Mouse (Mus musculus) liver, embryonic 12.5 days (tissue): Measurements from ENCODE around the gene Batf3. TPM values are rescaled to one million over a fixed set of nuclear protein-coding genes. Genes with fewer than 3 reads are reported as not detected.

Source experiments
- ATAC-seq: fragments of 200-750 bp; cut with Nextera tagmentation; 2 replicates; pipeline ENCODE4 v1.8.0; 2017; ENCODE audit warnings: moderate number of reproducible peaks, mild to moderate bottlenecking, moderate library complexity
- H3K27ac ChIP-seq: fragments of 300-500 bp; sonication (generic); 2 replicates; pipeline ENCODE4 v1.5.1; 2016; ENCODE audit warnings: mild to moderate bottlenecking
- H3K27me3 ChIP-seq: fragments of 300-500 bp; sonication (generic); replicated peaks from 2 replicates; pipeline ENCODE4 v1.6.1; 2016; ENCODE audit warnings: mild to moderate bottlenecking, moderate library complexity
- H3K36me3 ChIP-seq: fragments of 300-500 bp; sonication (generic); 2 replicates; pipeline ENCODE4 v1.6.1; 2016; ENCODE audit warnings: mild to moderate bottlenecking, moderate library complexity
- H3K4me1 ChIP-seq: fragments of 300-500 bp; sonication (generic); 2 replicates; pipeline ENCODE4 v1.6.1; 2016
- H3K4me2 ChIP-seq: fragments of 300-500 bp; sonication (generic); 2 replicates; pipeline ENCODE4 v1.6.1; 2016; ENCODE audit warnings: mild to moderate bottlenecking, moderate library complexity
- H3K4me3 ChIP-seq: fragments of 300-500 bp; sonication (generic); 2 replicates; pipeline ENCODE4 v1.5.1; 2016; ENCODE audit warnings: mild to moderate bottlenecking, moderate library complexity
- H3K9ac ChIP-seq: fragments of 300-500 bp; sonication (generic); 2 replicates; pipeline ENCODE4 v1.6.1; 2016; ENCODE audit warnings: mild to moderate bottlenecking, moderate library complexity
- H3K9me3 ChIP-seq: fragments of 300-500 bp; sonication (generic); replicated peaks from 2 replicates; pipeline ENCODE4 v1.6.1; 2016; ENCODE audit warnings: mild to moderate bottlenecking, moderate library complexity
- WGBS: fragments of 180-500 bp; shearing (Covaris S2); methylation state at CpG from one replicate; pipeline ENCODE4 v1.1.7; 2016; ENCODE audit not compliant: insufficient replicate concordance; 5-methylcytosine and 5-hydroxymethylcytosine counted together
- polyA plus RNA-seq: library from polyadenylated mRNA; unstranded; fragments of >200 nt; fragmentation: Nextera tagmentation; extraction: Ambion mirVana; gene quantifications from 2 replicates; pipeline ENCODE4 v1.2.1, GENCODE M21; 2016

Gene Batf3
- polyA plus RNA-seq, 1 experiment from 2014 or later = 3.7 TPM

GRCm38 (mm10) chr1:191089355-191089754, 8.3 kb upstream of the Batf3 start:
- Histone ChIP-seq H3K27me3 (peaks cover 9% of the 10 kb centered on the region), H3K4me3 (no peak overlapping the region), H3K9me3 (no peaks in the 10 kb centered on the region), H3K36me3 (peaks cover 22% of the 10 kb centered on the region), H3K27ac (no peak overlapping the region), H3K9ac (no peak overlapping the region), H3K4me1 (peaks cover 38% of the 10 kb centered on the region), H3K4me2 (no peak overlapping the region)
- no peak for ATAC-seq
- 29% methylated on average over 6 of the region's 6 CpGs for WGBS

DNA sequence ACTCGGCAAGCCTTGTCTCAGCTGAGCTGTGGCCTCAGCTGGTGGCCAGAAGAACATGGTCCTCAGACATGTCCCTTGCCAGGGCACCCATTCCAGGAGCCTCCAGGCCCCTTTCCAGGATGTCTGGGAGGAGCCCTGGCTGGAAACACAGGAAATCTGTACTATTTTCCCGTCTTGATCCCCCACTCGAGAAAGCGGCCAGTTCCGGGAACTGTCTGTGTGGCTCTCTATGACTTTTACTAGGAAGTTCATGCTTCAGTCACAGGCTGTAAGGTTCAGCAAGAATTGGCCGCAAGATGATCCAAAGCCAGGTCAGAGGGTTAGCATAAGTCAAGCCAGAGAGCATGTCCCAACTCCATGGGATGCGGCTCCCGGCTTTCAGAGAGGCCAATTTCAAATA, 5.6 kb upstream of the Batf3 start:
- H3K4me1 ChIP-seq = peaks cover 24% of the 10 kb centered on the region
- no peaks in the 10 kb centered on the region for H3K36me3 ChIP-seq
- no peak overlapping the region for H3K4me3 ChIP-seq
- no peak overlapping the region for H3K27ac ChIP-seq
- 64% methylated on average over 8 of the region's 8 CpGs for WGBS
- no peaks in the 10 kb centered on the region for H3K9me3 ChIP-seq
- no peak overlapping the region for H3K9ac ChIP-seq
- H3K4me2 ChIP-seq = no peak overlapping the region
- H3K27me3 ChIP-seq = peaks cover 31% of the 10 kb centered on the region
- ATAC-seq = no peak

GRCm38 (mm10) chr1:191093578-191093977, 4.1 kb upstream of the Batf3 start:
- Histone ChIP-seq H3K4me1 (peaks cover 18% of the 10 kb centered on the region), H3K4me3 (no peak overlapping the region), H3K36me3 (no peaks in the 10 kb centered on the region), H3K9ac (no peak overlapping the region), H3K4me2 (no peak overlapping the region), H3K27ac (no peak overlapping the region), H3K27me3 (peaks cover 46% of the 10 kb centered on the region), H3K9me3 (no peaks in the 10 kb centered on the region)
- ATAC-seq = no peak
- 62% methylated on average over 5 of the region's 5 CpGs for WGBS

- Histone ChIP-seq H3K9ac (no peak overlapping the region), H3K4me3 (no peak overlapping the region), H3K4me1 (peaks cover 12% of the 10 kb centered on the region), H3K27ac (no peak overlapping the region), H3K36me3 (no peaks in the 10 kb centered on the region), H3K9me3 (no peaks in the 10 kb centered on the region), H3K27me3 (peaks cover 61% of the 10 kb centered on the region), H3K4me2 (no peak overlapping the region)
- ATAC-seq = no peak
- WGBS = 51% methylated on average over 9 of the region's 9 CpGs
These were observed 2.6 kb upstream of the Batf3 start for GRCm38 (mm10) chr1:191095019-191095418.

DNA sequence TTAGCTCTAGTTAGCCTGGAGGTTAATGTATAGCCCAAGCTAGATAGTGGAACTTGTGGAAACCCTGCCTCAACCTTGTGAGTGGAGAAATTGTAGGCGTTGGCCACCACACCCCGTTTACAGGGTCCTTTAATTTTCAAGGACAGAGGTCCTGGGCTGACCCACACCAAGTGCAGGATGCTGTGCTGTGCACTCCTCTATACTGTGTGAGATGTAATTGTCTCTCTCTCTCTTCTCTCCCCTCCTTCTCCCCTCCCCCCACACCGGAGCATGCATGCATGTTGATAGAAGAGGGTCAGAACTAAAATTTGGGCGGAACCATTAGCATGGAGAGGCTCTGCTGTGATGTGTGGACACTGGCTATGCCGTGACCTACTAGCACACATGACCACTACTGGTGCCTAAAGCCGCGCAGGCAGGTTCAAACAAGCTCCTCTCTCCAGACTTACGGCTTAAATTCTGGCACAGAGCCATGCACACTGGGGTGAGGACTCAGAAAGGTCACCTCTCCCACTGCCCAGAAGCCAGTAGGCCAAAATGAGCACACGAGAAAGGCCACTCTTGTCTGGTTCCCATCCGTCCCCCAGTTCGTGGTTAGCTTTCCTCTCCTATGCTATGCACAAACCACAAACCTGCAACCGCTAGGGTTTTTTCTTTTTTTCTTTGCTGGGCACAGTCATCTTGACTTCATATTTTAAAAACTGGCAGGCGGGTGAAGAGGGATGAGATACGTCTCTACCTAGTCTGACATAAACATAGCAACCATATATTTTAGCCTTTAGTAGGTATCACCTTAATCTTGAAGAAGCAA, 571 bp upstream of the Batf3 start:
- 32% methylated on average over 14 of the region's 14 CpGs for WGBS
- no peak overlapping the region for H3K9ac ChIP-seq
- no peak overlapping the region for H3K27ac ChIP-seq
- peak overlapping the region; percentile 51 for H3K4me3 ChIP-seq
- H3K4me2 ChIP-seq = peak overlapping the region; percentile 72
- peaks cover 12% of the 10 kb centered on the region for H3K4me1 ChIP-seq
- H3K27me3 ChIP-seq = peaks cover 76% of the 10 kb centered on the region
- no peaks in the 10 kb centered on the region for H3K36me3 ChIP-seq
- no peak for ATAC-seq
- H3K9me3 ChIP-seq = no peaks in the 10 kb centered on the region

GRCm38 (mm10) chr1:191099114-191099513, 1.5 kb downstream of the Batf3 start:
- peak overlapping the region; percentile 51; the same call in 1 of the 2 replicates for H3K4me3 ChIP-seq
- peaks cover 12% of the 10 kb centered on the region for H3K4me1 ChIP-seq
- H3K27me3 ChIP-seq = peaks cover 73% of the 10 kb centered on the region
- no peak overlapping the region for H3K27ac ChIP-seq
- H3K4me2 ChIP-seq = peak overlapping the region; percentile 72; the same call in 1 of the 2 replicates
- WGBS = 38% methylated on average over 5 of the region's 5 CpGs
- ATAC-seq = no peak
- no peaks in the 10 kb centered on the region for H3K9me3 ChIP-seq
- no peaks in the 10 kb centered on the region for H3K36me3 ChIP-seq
- no peak overlapping the region for H3K9ac ChIP-seq

- 64% methylated on average over 5 of the region's 5 CpGs for WGBS
- Histone ChIP-seq H3K36me3 (no peaks in the 10 kb centered on the region), H3K4me1 (peaks cover 12% of the 10 kb centered on the region), H3K9ac (no peak overlapping the region), H3K9me3 (no peaks in the 10 kb centered on the region), H3K27ac (no peak overlapping the region), H3K27me3 (peaks cover 72% of the 10 kb centered on the region), H3K4me3 (no peak overlapping the region), H3K4me2 (no peak overlapping the region)
- ATAC-seq = no peak
These were observed 2.2 kb downstream of the Batf3 start for GRCm38 (mm10) chr1:191099772-191100291.

GRCm38 (mm10) chr1:191102730-191103370, 5.2 kb downstream of the Batf3 start:
- Histone ChIP-seq H3K9ac (no peak overlapping the region), H3K4me2 (no peak overlapping the region), H3K27ac (no peak overlapping the region), H3K36me3 (no peaks in the 10 kb centered on the region), H3K4me3 (no peak overlapping the region), H3K9me3 (no peaks in the 10 kb centered on the region), H3K4me1 (peaks cover 10% of the 10 kb centered on the region), H3K27me3 (peaks cover 64% of the 10 kb centered on the region)
- no peak for ATAC-seq
- 69% methylated on average over 15 of the region's 15 CpGs for WGBS

GRCm38 (mm10) chr1:191105246-191105645, 7.6 kb downstream of the Batf3 start:
- 68% methylated on average over 9 of the region's 9 CpGs for WGBS
- H3K4me3 ChIP-seq = no peak overlapping the region

DNA sequence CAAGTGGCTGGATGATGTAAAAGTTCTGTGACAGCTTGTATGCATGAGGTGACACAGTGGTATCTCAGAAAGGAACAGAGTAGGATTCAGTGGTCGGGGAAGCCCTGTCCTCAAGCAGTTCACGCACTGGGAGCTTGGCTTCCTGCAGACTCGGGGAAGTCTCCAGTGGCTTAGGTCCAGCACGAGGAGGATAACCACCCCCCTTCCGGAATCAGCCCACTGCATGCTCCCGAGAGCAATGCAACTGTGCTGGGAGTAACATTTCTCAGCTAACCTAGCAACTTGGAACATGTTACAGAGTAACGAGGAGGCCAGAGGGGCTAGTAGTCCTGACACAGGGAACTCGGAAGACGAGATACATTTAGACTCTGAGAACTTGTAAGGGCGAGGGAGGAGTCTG, 9.7 kb downstream of the Batf3 start:
- ATAC-seq = no peak
- no peak overlapping the region for H3K27ac ChIP-seq
- H3K4me3 ChIP-seq = no peak overlapping the region
- H3K9ac ChIP-seq = no peak overlapping the region
- H3K9me3 ChIP-seq = no peaks in the 10 kb centered on the region
- peaks cover 27% of the 10 kb centered on the region; the same call in 1 of the 2 replicates for H3K27me3 ChIP-seq
- H3K4me1 ChIP-seq = peaks cover 11% of the 10 kb centered on the region; the same call in 1 of the 2 replicates
- WGBS = 39% methylated on average over 10 of the region's 10 CpGs
- no peak overlapping the region for H3K4me2 ChIP-seq
- no peaks in the 10 kb centered on the region for H3K36me3 ChIP-seq

More at GRCm38 (mm10) chr1:191105246-191105645, 7.6 kb downstream of the Batf3 start:
- H3K9ac ChIP-seq = no peak overlapping the region
- H3K36me3 ChIP-seq = no peaks in the 10 kb centered on the region
- no peak for ATAC-seq
- H3K9me3 ChIP-seq = no peaks in the 10 kb centered on the region
- H3K4me1 ChIP-seq = no peaks in the 10 kb centered on the region
- H3K27me3 ChIP-seq = peaks cover 40% of the 10 kb centered on the region
- H3K27ac ChIP-seq = no peak overlapping the region
- no peak overlapping the region for H3K4me2 ChIP-seq

DNA sequence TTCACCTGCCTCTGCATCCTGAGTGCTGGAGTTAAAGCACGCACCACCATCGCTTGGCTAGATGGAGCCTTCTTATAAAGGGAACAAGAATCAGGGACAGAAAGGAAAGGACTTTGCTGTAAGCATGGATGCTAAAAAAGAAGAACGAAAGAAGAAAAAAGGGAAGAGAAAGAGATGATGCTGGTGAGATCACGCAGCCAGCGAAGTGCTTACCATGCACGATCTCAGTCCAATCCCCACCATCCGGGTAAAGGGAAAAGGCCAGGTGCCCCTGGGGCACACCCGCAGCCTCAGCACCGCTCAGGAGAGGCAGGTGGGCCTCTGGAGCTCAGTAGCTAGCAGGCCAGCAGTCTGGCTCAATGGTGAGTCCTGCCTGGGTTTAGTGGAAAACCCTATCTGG, 12.3 kb downstream of the Batf3 start:
- no peak for ATAC-seq
- Histone ChIP-seq H3K9ac (no peak overlapping the region), H3K4me1 (peaks cover 11% of the 10 kb centered on the region; the same call in 1 of the 2 replicates), H3K27me3 (peaks cover 17% of the 10 kb centered on the region; the same call in 1 of the 2 replicates), H3K27ac (no peak overlapping the region), H3K36me3 (no peaks in the 10 kb centered on the region), H3K9me3 (no peaks in the 10 kb centered on the region), H3K4me2 (no peak overlapping the region), H3K4me3 (no peak overlapping the region)
- WGBS = 77% methylated on average over 9 of the region's 9 CpGs

GRCm38 (mm10) chr1:191111146-191111545, 13.5 kb downstream of the Batf3 start:
- H3K4me3 ChIP-seq = no peak overlapping the region
- no peak overlapping the region for H3K9ac ChIP-seq
- H3K9me3 ChIP-seq = no peaks in the 10 kb centered on the region
- WGBS = 19% methylated on average over 8 of the region's 8 CpGs
- H3K4me1 ChIP-seq = peaks cover 11% of the 10 kb centered on the region; the same call in 1 of the 2 replicates
- H3K36me3 ChIP-seq = no peaks in the 10 kb centered on the region
- ATAC-seq = peak; percentile 66
- peak overlapping the region; percentile 61; the same call in 1 of the 2 replicates for H3K27ac ChIP-seq
- H3K4me2 ChIP-seq = no peak overlapping the region
- H3K27me3 ChIP-seq = peaks cover 15% of the 10 kb centered on the region; the same call in 1 of the 2 replicates
